27 mouse cellular contexts compared by ENCODE assay signal in genomic region chr15:93475688-93476087, GRCm38 (mm10).
"Had no signal": no experiment of that assay in that cellular context is flagged by ENCODE, and none has a peak within 500 bp of the region (broad histone marks: within the 10 kb centered on the region; RNA-seq: fewer than 3 reads in every experiment).

No protein-coding gene starts in this region.

- H3K4me1 ChIP-seq: intestine, embryonic 15.5 days had no signal

- H3K36me3 ChIP-seq: heart, embryonic 10.5 days; heart, embryonic 12.5 days; hindbrain, embryonic 12.5 days; intestine, embryonic 15.5 days; limb, embryonic 15.5 days had no signal

- ATAC-seq: forebrain, embryonic 16.5 days; hindbrain, embryonic 16.5 days; inflammation-experienced regulatory T-cells, adult 6 months; intestine, embryonic 15.5 days; intestine, postnatal 0 days had no signal

- H3K9me3 ChIP-seq: heart, embryonic 10.5 days; heart, embryonic 12.5 days; hindbrain, embryonic 10.5 days; hindbrain, embryonic 12.5 days; intestine, embryonic 15.5 days; kidney, embryonic 15.5 days; limb, embryonic 12.5 days; limb, embryonic 15.5 days had no signal

- H3K4me3 ChIP-seq: gastrocnemius, adult 2 months; heart, embryonic 10.5 days; heart, embryonic 12.5 days; hindbrain, embryonic 10.5 days; hindbrain, embryonic 12.5 days; intestine, embryonic 15.5 days; kidney, embryonic 15.5 days; layer of hippocampus, adult 2 months; limb, embryonic 12.5 days; limb, embryonic 15.5 days had no signal

- H3K9ac ChIP-seq: heart, embryonic 12.5 days; hindbrain, embryonic 12.5 days; hindbrain, embryonic 14.5 days; intestine, embryonic 15.5 days; kidney, embryonic 15.5 days; limb, embryonic 12.5 days; limb, embryonic 15.5 days had no signal

- H3K4me2 ChIP-seq: heart, embryonic 12.5 days; hindbrain, embryonic 12.5 days; hindbrain, embryonic 14.5 days; intestine, embryonic 15.5 days; kidney, embryonic 15.5 days; limb, embryonic 12.5 days; limb, embryonic 15.5 days had no signal

- DNase-seq: gastrocnemius, adult 2 months; gastrocnemius, postnatal 10 days; gastrocnemius, postnatal 25 days; heart, adult 18-20 months; heart, postnatal 10 days; heart, postnatal 4 days; kidney, adult 18-20 months; kidney, adult 8-10 months; kidney, postnatal 10 days; kidney, postnatal 25 days; kidney, postnatal 4 days; layer of hippocampus, postnatal 36 days; left cerebral cortex, postnatal 4 days had no signal

- H3K27ac ChIP-seq: gastrocnemius, adult 2 months; heart, embryonic 10.5 days; hindbrain, embryonic 10.5 days; hindbrain, embryonic 12.5 days; hindbrain, embryonic 14.5 days; intestine, embryonic 15.5 days; kidney, embryonic 15.5 days; layer of hippocampus, adult 2 months; limb, embryonic 15.5 days had no signal

- H3K27me3 ChIP-seq: heart, embryonic 12.5 days; hindbrain, embryonic 12.5 days; intestine, embryonic 15.5 days; kidney, embryonic 15.5 days; limb, embryonic 12.5 days; limb, embryonic 15.5 days had no signal
